Mouse (Mus musculus) T-cell, adult 2 months (primary cell): ENCODE data around the gene Ciapin1.

Experiments
- DNase-seq: peaks from one replicate; pipeline ENCODE4 v3.0.0; 2022; ENCODE audit warnings: low spot score

Ciapin1 gene

GRCm38 (mm10) chr8:94805811-94806210, 32.3 kb downstream of the Ciapin1 start:
- DNase-seq, result no peak

- DNase-seq, result no peak
Measured at GRCm38 (mm10) chr8:94804546-94805340, 33.4 kb downstream of the Ciapin1 start.

- DNase-seq, result no peak
Measured at GRCm38 (mm10) chr8:94803551-94803950, 34.6 kb downstream of the Ciapin1 start.

GRCm38 (mm10) chr8:94802375-94802774, 35.8 kb downstream of the Ciapin1 start:
- no peak for DNase-seq

- DNase-seq, result no peak
Measured at GRCm38 (mm10) chr8:94801293-94802095, 36.7 kb downstream of the Ciapin1 start.

- DNase-seq, result no peak
Measured at GRCm38 (mm10) chr8:94800278-94800968, 37.7 kb downstream of the Ciapin1 start.

- no peak for DNase-seq
Measured at GRCm38 (mm10) chr8:94794782-94795181, 43.4 kb downstream of the Ciapin1 start.

- DNase-seq, result no peak
Measured at GRCm38 (mm10) chr8:94794368-94794767, 43.8 kb downstream of the Ciapin1 start.

GRCm38 (mm10) chr8:94789256-94789955, 48.8 kb downstream of the Ciapin1 start:
- no peak for DNase-seq

- DNase-seq, result no peak
Measured at GRCm38 (mm10) chr8:94787524-94788501, 50.3 kb downstream of the Ciapin1 start.

GRCm38 (mm10) chr8:94785995-94786595, 52.1 kb downstream of the Ciapin1 start:
- DNase-seq, result no peak

- peak; percentile 38 for DNase-seq
Measured at GRCm38 (mm10) chr8:94785247-94785985, 52.7 kb downstream of the Ciapin1 start.

GRCm38 (mm10) chr8:94783890-94784289, 54.3 kb downstream of the Ciapin1 start:
- no peak for DNase-seq

- DNase-seq, result no peak
Measured at GRCm38 (mm10) chr8:94781838-94782235, 56.3 kb downstream of the Ciapin1 start.

- no peak for DNase-seq
Measured at GRCm38 (mm10) chr8:94781155-94781837, 56.9 kb downstream of the Ciapin1 start.

- DNase-seq, result no peak
Measured at GRCm38 (mm10) chr8:94780491-94781154, 57.5 kb downstream of the Ciapin1 start.

GRCm38 (mm10) chr8:94779534-94780294, 58.4 kb downstream of the Ciapin1 start:
- no peak for DNase-seq
